Mouse (Mus musculus) ovary, postnatal 14 days (tissue): ENCODE results near the gene Hdac5.
A peak's percentile ranks its signal among the peaks of the same experiment; 100 is the strongest.

Experiments
- DNase-seq: peaks from one replicate; pipeline ENCODE4 v3.0.0; 2022; ENCODE audit warnings: low spot score

Hdac5 gene

GRCm38 (mm10) chr11:102230006-102230741 lies at the start of gene Hdac5:
Gene Hdac5, minus strand, starts transcription at chr11:102230166.
- peak; percentile 93 for DNase-seq

- DNase-seq, result no peak
These were observed 49.6 kb upstream of the Hdac5 start for GRCm38 (mm10) chr11:102279595-102279994.

- no peak for DNase-seq
These were observed 47.8 kb upstream of the Hdac5 start for GRCm38 (mm10) chr11:102277754-102278153.

- DNase-seq, result no peak
These were observed 46.5 kb upstream of the Hdac5 start for GRCm38 (mm10) chr11:102276411-102276915.

- DNase-seq, result no peak
These were observed 38.7 kb upstream of the Hdac5 start, which contains the start of gene Asb16 for GRCm38 (mm10) chr11:102268520-102269244. Gene Asb16, plus strand, starts transcription at chr11:102268743.

- peak; percentile 61 for DNase-seq
These were observed 37.5 kb upstream of the Hdac5 start for GRCm38 (mm10) chr11:102267480-102267879.

- no peak for DNase-seq
These were observed 36.8 kb upstream of the Hdac5 start for GRCm38 (mm10) chr11:102266631-102267355.

- no peak for DNase-seq
These were observed 35.9 kb upstream of the Hdac5 start for GRCm38 (mm10) chr11:102265816-102266215.

GRCm38 (mm10) chr11:102263211-102263610 lies 33.2 kb upstream of the Hdac5 start:
- no peak for DNase-seq

GRCm38 (mm10) chr11:102258521-102258920 lies 28.6 kb upstream of the Hdac5 start:
- no peak for DNase-seq

GRCm38 (mm10) chr11:102258095-102258494 lies 28.1 kb upstream of the Hdac5 start:
- DNase-seq, result no peak

- DNase-seq, result no peak
These were observed 27.5 kb upstream of the Hdac5 start for GRCm38 (mm10) chr11:102257514-102257913.

GRCm38 (mm10) chr11:102249351-102250090 lies 19.6 kb upstream of the Hdac5 start:
- DNase-seq, result no peak

GRCm38 (mm10) chr11:102248630-102249230 lies 18.8 kb upstream of the Hdac5 start, which contains the start of gene BC030867:
Gene BC030867, plus strand, starts transcription at chr11:102248882.
- peak; percentile 93 for DNase-seq

- DNase-seq, result no peak
These were observed 16.9 kb upstream of the Hdac5 start for GRCm38 (mm10) chr11:102246871-102247270.

- no peak for DNase-seq
These were observed 16.3 kb upstream of the Hdac5 start for GRCm38 (mm10) chr11:102246273-102246635.

GRCm38 (mm10) chr11:102245581-102246272 lies 15.8 kb upstream of the Hdac5 start:
- DNase-seq, result no peak

GRCm38 (mm10) chr11:102244926-102245449 lies 15.0 kb upstream of the Hdac5 start:
- no peak for DNase-seq

- no peak for DNase-seq
These were observed 11.9 kb upstream of the Hdac5 start for GRCm38 (mm10) chr11:102241874-102242273.

GRCm38 (mm10) chr11:102241246-102241645 lies 11.3 kb upstream of the Hdac5 start:
- DNase-seq, result no peak
